Mouse (Mus musculus): ENCODE measurements around the gene Tubb2b. TPM values are rescaled to one million over a fixed set of nuclear protein-coding genes. Genes with fewer than 3 reads are reported as not detected.

Tubb2b gene
- polyA plus RNA-seq, 1 experiment from 2014 or later: 1.4 TPM

DNA sequence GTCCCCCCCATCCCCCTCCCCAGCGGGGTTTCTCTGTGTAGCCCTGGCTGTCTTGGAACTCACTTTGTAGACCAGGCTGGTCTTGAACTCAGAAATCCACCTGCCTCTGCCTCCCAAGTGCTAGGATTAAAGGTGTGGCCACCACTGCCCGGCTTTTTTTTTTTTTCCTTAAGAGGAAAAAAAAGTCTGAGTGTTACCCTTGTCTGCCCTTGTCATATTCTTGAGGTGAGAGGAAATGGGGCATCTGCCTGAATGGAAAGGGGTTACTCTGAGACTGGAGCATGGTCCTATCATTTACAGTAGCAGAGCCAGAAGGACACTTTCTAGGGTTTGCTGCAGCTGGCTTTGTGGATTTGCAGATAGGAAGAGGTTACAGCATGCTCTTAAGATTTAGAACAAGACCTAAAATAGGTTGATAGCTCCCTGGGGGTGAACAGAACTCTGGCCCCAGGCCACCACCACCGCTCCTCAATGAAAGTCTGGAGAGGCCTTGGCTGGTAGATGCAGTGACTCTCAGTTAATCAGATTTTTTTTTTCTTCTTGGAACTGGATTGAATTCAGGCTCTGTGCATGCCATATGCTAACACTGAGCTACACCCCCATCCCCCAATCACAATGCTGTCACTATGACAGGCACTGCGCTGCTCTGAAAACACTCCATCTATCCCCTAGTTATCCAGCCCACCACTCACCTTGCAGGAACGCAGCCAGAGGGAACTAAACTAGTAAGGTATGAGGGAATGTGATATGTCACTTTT, 23.2 kb upstream of the Tubb2b start:
- Histone ChIP-seq H3K4me3 (replicated peaks) (no peak overlapping the region), H3K36me3 (replicated peaks) (no peaks in the 10 kb centered on the region), H3K9ac (no peak overlapping the region), H3K4me1 (replicated peaks) (peaks cover 14% of the 10 kb centered on the region; the same call in 1 of the 2 replicates), H3K4me2 (no peak overlapping the region), H3K27me3 (peaks cover 24% of the 10 kb centered on the region), H3K27ac (replicated peaks) (no peak overlapping the region), H3K9me3 (replicated peaks) (no peaks in the 10 kb centered on the region)
- 62% methylated on average over 4 of the region's 5 CpGs for WGBS (ENCODE audit: insufficient replicate concordance)
- ATAC-seq (ENCODE audit: insufficient read depth): no peak

DNA sequence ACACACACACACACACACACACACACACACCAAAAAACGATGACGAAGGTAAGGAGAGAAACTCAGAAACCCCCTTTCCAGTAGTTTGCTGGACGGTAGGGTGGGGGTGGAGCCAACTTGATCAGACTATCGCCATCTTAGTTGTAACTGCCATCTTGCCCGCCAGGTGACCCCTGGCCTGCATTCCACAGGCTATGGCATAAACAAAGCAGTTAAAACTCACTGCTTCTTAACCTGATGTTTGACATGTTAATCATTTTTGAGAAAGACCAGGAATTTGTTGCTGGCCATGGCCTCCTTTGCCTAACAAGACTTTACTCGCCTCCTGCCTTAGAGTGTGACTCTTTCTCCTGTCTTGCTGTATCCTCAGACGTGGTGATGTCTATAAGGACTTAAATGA, 22.4 kb upstream of the Tubb2b start:
- Histone ChIP-seq H3K9ac (no peak overlapping the region), H3K36me3 (replicated peaks) (no peaks in the 10 kb centered on the region), H3K4me2 (no peak overlapping the region), H3K4me3 (replicated peaks) (no peak overlapping the region), H3K9me3 (replicated peaks) (no peaks in the 10 kb centered on the region), H3K4me1 (replicated peaks) (peaks cover 14% of the 10 kb centered on the region; the same call in 1 of the 2 replicates), H3K27ac (replicated peaks) (no peak overlapping the region), H3K27me3 (peaks cover 31% of the 10 kb centered on the region)
- ATAC-seq (ENCODE audit: insufficient read depth): no peak
- WGBS (ENCODE audit: insufficient replicate concordance): 61% methylated on average over 7 of the region's 7 CpGs

DNA sequence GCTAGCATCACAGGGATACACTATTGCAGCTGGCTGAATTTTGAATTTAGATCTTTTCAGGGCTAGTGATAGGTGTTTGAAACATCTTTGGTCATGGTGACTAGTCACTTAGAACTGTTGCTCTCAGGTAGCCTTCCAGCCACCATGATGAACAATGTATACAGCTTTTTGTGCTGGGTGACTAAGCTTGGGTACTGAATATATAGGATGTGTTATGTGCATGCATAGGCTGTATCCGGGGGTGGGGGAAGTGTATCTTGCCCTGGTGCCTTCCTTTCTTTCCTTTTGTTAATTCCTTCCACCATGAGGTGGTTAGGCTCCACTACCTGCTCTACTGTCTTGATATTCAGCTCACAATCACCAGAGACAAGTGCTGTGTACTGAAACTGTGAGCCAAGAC, 21.2 kb upstream of the Tubb2b start:
- H3K27ac ChIP-seq (replicated peaks): no peak overlapping the region
- H3K9me3 ChIP-seq (replicated peaks): no peaks in the 10 kb centered on the region
- WGBS (ENCODE audit: insufficient replicate concordance): 37% methylated on average over 1 of the region's 1 CpGs
- ATAC-seq (ENCODE audit: insufficient read depth): no peak
- H3K4me2 ChIP-seq: no peak overlapping the region
- no peak overlapping the region for H3K4me3 ChIP-seq (replicated peaks)
- H3K27me3 ChIP-seq: peaks cover 34% of the 10 kb centered on the region
- H3K36me3 ChIP-seq (replicated peaks): no peaks in the 10 kb centered on the region
- peaks cover 14% of the 10 kb centered on the region; the same call in 1 of the 2 replicates for H3K4me1 ChIP-seq (replicated peaks)
- H3K9ac ChIP-seq: no peak overlapping the region

DNA sequence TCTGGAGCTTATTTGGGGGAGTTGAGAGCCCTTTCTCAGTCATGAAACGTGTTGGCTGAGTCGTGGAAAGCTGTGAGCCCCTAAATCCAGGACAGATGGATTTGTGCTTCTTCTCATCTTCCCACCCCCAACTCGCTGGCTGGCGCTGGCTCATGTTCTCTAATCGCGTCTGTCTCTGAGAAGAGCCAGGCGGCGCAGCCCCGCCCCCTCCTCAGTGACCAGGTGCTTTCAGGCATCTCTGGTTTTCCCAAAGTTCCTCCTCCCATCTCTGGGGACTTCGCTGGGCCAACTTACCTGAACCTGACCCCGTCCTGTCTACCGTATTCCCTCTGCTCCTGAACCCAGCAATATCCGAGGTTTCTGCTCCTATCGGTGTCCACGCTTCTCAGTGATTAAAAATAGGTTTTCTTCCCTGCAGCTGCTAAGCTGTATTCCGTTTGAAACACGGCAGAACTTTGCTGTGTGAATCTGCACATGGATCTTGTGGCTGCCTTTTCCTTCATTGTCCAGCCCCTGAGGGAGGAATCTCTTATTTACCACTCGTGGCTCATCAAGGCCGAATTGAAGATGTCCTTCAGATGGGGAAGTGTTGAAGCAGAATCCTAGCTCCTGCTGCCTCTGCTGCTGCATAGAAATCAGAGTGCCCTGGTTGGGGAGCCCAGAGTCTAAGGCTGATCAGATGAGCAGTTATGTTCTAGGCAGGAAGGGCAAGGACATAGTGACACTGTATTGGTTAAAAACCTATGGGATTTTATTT, 20.2 kb upstream of the Tubb2b start:
- H3K9ac ChIP-seq: no peak overlapping the region
- no peak overlapping the region; the same call in 1 of the 2 replicates for H3K4me2 ChIP-seq
- H3K36me3 ChIP-seq (replicated peaks): no peaks in the 10 kb centered on the region
- H3K27me3 ChIP-seq: peaks cover 34% of the 10 kb centered on the region
- no peak for ATAC-seq (ENCODE audit: insufficient read depth)
- 21% methylated on average over 19 of the region's 19 CpGs for whole genome bisulfite sequencing (ENCODE audit: insufficient replicate concordance)
- H3K4me3 ChIP-seq (replicated peaks): no peak overlapping the region
- no peak overlapping the region for H3K27ac ChIP-seq (replicated peaks)
- no peaks in the 10 kb centered on the region for H3K9me3 ChIP-seq (replicated peaks)
- H3K4me1 ChIP-seq (replicated peaks): peaks cover 14% of the 10 kb centered on the region; the same call in 1 of the 2 replicates

DNA sequence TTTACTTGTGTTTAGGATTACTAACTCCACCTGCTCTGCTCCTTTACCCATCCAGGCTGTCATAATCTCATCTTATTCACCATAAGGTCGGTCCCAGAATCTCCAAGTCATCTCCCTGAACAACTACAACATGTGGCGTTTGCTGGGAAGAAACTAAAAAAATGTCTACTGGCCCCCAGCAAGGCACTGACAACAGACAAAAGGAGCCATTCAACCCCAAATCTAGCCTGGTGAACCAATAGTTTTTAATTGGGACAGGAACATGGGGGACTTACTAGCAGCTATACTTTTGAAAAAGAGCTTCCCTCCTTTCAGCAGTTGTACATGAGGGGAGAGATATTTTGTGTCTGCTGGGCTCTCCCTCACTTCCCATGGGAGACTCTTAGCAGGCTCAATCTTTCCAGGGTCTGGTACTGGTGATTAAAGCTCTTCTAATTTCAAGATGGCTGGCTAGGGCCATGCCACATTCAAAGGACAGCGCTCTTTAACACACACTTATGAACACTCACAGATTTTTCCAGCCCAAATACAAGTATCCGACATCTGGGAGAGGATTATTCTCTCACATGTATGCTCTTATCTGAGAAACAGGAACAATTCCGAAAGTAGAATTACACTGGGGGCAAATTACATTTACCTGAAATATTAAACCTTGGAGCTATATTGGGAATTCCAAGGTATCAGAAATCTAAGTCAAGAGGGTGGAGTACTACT, 19.4 kb upstream of the Tubb2b start:
- Histone ChIP-seq H3K4me1 (replicated peaks) (peaks cover 13% of the 10 kb centered on the region; the same call in 1 of the 2 replicates), H3K36me3 (replicated peaks) (no peaks in the 10 kb centered on the region), H3K9me3 (replicated peaks) (no peaks in the 10 kb centered on the region), H3K9ac (no peak overlapping the region), H3K4me3 (replicated peaks) (no peak overlapping the region), H3K27me3 (peaks cover 34% of the 10 kb centered on the region), H3K27ac (replicated peaks) (no peak overlapping the region), H3K4me2 (peak overlapping the region; percentile 58)
- no peak for ATAC-seq (ENCODE audit: insufficient read depth)
- WGBS (ENCODE audit: insufficient replicate concordance): 54% methylated on average over 5 of the region's 5 CpGs

DNA sequence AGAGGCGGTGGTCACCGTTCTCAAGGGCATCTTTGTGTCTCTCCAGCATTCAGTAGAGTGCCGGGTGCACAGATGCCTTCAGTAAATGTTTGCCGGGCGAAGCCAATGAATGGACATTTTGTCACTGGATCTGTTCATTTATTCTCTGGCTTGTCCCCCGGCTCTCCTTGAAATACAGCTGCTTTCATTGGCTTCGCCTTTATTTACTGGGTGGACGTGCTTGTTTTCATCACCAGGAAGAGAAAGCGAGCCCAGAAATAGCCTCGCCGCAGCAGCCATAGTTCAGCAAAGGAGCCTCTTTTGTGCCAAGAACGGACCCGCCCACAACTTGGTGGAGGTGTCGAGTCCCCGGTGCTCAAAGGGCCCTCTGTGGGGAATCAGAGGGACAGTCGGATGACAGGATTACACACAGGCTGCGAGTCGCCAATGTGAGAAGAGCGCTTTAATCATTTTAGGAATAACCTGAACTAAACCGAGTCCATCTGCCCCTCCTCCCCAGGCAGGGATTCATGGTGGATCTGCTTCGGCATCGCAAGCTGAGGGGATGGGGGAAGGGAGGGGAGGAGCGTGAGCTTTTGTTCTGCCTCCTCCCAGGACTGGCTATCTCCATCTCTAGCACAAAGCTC, 18.6 kb upstream of the Tubb2b start:
- 0 out of 2 replicates have a peak, but pooled peaks cover 9% of the 10 kb centered on the region for H3K4me1 ChIP-seq (replicated peaks)
- H3K36me3 ChIP-seq (replicated peaks): no peaks in the 10 kb centered on the region
- H3K9me3 ChIP-seq (replicated peaks): no peaks in the 10 kb centered on the region
- H3K27ac ChIP-seq (replicated peaks): no peak overlapping the region
- no peak overlapping the region for H3K9ac ChIP-seq
- no peak for ATAC-seq (ENCODE audit: insufficient read depth)
- H3K27me3 ChIP-seq: peaks cover 34% of the 10 kb centered on the region
- 9% methylated on average over 23 of the region's 23 CpGs for WGBS (ENCODE audit: insufficient replicate concordance)
- H3K4me3 ChIP-seq (replicated peaks): peak overlapping the region; percentile 36
- peak overlapping the region; percentile 58 for H3K4me2 ChIP-seq

DNA sequence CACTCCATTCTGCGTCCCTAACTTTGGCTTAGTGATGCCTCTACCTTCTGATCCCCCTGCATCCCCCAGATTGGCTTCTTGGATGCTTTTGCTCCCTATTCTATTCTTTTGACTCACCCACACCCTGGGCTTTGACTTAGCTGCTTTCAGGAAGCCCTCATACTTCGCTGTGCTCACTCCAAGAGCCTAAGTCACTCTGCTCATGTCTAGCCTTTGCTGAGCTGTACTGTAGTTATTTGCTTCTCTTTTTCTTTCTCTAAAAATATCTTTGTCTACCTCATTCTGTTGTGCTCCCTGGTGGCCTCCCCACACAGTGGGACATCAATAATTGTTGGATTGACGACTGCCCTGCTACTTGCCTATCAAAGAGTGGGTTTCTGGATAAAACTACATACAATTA, 17.9 kb upstream of the Tubb2b start:
- no peak for ATAC-seq (ENCODE audit: insufficient read depth)
- H3K27ac ChIP-seq (replicated peaks): no peak overlapping the region
- no peak overlapping the region for H3K9ac ChIP-seq
- no peak overlapping the region for H3K4me3 ChIP-seq (replicated peaks)
- no peak overlapping the region for H3K4me2 ChIP-seq
- WGBS (ENCODE audit: insufficient replicate concordance): 48% methylated on average over 3 of the region's 3 CpGs
- peaks cover 34% of the 10 kb centered on the region for H3K27me3 ChIP-seq
- no peaks in the 10 kb centered on the region for H3K36me3 ChIP-seq (replicated peaks)
- H3K9me3 ChIP-seq (replicated peaks): no peaks in the 10 kb centered on the region
- H3K4me1 ChIP-seq (replicated peaks): 0 out of 2 replicates have a peak, but pooled peaks cover 9% of the 10 kb centered on the region

DNA sequence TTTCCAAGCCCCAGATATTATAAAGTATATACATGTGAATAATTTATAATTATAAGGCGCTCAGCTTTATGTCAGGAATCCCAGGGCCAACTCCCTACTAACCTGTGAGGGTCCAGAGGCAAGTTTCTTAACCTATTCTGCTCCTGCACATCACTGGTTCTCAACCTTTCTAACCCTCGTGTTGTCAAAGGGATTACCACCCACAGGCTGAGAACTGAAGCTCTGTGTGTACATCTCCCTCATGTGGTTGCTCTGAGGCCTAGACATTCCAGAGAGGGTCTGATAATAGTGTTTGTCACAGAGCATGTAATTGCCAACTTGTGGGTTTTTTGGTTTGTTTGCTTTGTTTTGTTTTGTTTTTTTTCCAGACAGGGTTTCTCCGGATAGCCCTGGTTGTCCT, 16.6 kb upstream of the Tubb2b start:
- 41% methylated on average over 3 of the region's 3 CpGs for WGBS (ENCODE audit: insufficient replicate concordance)
- no peak overlapping the region for H3K9ac ChIP-seq
- no peak overlapping the region for H3K4me3 ChIP-seq (replicated peaks)
- 0 out of 2 replicates have a peak, but pooled peaks cover 9% of the 10 kb centered on the region for H3K4me1 ChIP-seq (replicated peaks)
- no peaks in the 10 kb centered on the region for H3K36me3 ChIP-seq (replicated peaks)
- no peak overlapping the region for H3K4me2 ChIP-seq
- H3K27me3 ChIP-seq: peaks cover 34% of the 10 kb centered on the region
- H3K27ac ChIP-seq (replicated peaks): no peak overlapping the region
- no peaks in the 10 kb centered on the region for H3K9me3 ChIP-seq (replicated peaks)
- ATAC-seq (ENCODE audit: insufficient read depth): no peak

DNA sequence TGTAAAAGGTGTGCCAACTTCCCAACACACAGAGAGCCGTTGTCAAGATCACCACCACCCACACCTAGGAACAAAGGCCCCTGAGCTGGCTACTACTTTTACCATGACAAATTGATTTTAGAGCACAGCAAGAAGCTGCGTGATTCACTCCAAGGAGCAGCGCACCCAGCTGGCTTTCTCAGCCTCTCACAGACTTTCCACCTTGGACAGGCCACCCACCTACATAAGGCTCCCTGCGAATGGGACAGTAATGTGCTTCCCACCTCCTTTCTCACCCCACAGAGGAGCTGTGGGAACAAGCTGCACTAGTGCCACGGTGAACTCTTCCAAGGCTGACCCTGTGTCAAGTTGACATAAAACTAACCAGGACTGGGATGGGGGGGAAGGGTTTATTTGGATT, 13.1 kb upstream of the Tubb2b start:
- H3K27ac ChIP-seq (replicated peaks): no peak overlapping the region
- H3K9ac ChIP-seq: no peak overlapping the region
- H3K9me3 ChIP-seq (replicated peaks): no peaks in the 10 kb centered on the region
- ATAC-seq (ENCODE audit: insufficient read depth): no peak
- no peaks in the 10 kb centered on the region for H3K36me3 ChIP-seq (replicated peaks)
- no peaks in the 10 kb centered on the region for H3K4me1 ChIP-seq (replicated peaks)
- peaks cover 10% of the 10 kb centered on the region for H3K27me3 ChIP-seq
- no peak overlapping the region for H3K4me2 ChIP-seq
- no peak overlapping the region for H3K4me3 ChIP-seq (replicated peaks)
- 57% methylated on average over 5 of the region's 5 CpGs for WGBS (ENCODE audit: insufficient replicate concordance)

DNA sequence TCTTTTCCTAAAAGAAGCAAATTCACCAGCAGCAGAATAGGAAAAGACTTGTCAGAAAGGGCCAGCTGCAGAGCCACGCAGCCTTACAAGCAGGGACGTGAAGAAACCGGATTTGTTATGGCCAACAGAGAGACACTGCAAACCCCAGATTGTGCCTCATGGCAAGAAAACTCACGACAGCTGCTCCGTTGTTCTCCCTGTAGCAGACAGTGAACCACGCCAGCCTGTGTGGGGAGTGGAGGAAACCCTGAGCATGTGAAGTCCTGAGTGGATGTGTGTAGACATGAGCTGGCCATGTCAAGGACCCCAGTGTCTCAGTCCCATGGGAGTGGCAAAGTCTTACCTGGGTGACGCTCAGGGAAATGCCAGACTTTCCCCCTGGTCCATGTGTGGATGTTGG, 6.3 kb upstream of the Tubb2b start:
- WGBS (ENCODE audit: insufficient replicate concordance): 55% methylated on average over 7 of the region's 7 CpGs
- no peak overlapping the region for H3K9ac ChIP-seq
- H3K9me3 ChIP-seq (replicated peaks): no peaks in the 10 kb centered on the region
- H3K36me3 ChIP-seq (replicated peaks): no peaks in the 10 kb centered on the region
- H3K4me1 ChIP-seq (replicated peaks): peaks cover 6% of the 10 kb centered on the region
- no peak for ATAC-seq (ENCODE audit: insufficient read depth)
- H3K27me3 ChIP-seq: peaks cover 57% of the 10 kb centered on the region
- H3K27ac ChIP-seq (replicated peaks): no peak overlapping the region
- no peak overlapping the region for H3K4me2 ChIP-seq
- H3K4me3 ChIP-seq (replicated peaks): no peak overlapping the region
